Mouse (Mus musculus): Measurements from ENCODE around the gene Fsip1.
"Not testable (repeated sequence)": the region's sequence is repeated elsewhere in the genome, so short reads cannot be mapped to it uniquely, and the experiment has no call there.

DNA sequence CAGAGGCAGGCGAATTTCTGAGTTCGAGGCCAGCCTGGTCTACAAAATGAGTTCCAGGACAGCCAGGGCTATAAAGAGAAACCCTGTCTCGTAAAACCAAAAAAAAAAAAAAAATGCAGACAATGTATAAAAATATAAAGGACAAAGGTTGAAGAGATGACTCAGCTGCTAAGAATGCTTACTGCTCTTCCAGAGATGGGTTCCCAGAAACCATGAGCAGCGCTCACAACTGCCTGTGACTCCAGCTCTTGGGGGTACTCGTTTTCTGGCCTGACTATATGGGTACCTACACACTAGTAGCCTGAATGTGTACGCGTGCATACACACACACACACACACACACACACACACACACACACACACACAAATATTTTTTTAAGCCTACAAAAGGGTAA is 32.3 kb upstream of the Fsip1 start:
- not testable (repeated sequence) for TF ChIP-seq CTCF (IDR thresholded peaks at IDR 0.05; ENCODE audit: low read depth, low read length); POLR2A (IDR thresholded peaks at IDR 0.05; ENCODE audit: borderline replicate concordance, low read depth, low read length)
